Mouse (Mus musculus) small intestine, adult 2 months (tissue): ENCODE results near the gene Ptprn2. TPM values are rescaled to one million over a fixed set of nuclear protein-coding genes. Genes with fewer than 3 reads are reported as not detected.

ENCODE experiments used
- H3K27ac ChIP-seq: fragments of 200-500 bp; 2 replicates; pipeline ENCODE4 v1.5.1; 2012; ENCODE audit warnings: low read depth, low read length, control low read depth, inconsistent platforms; ENCODE audit not compliant: insufficient read depth
- H3K27me3 ChIP-seq: fragments of 200-500 bp; 2 replicates; pipeline ENCODE4 v1.6.1; 2012; ENCODE audit warnings: mild to moderate bottlenecking, moderate library complexity, low read length, inconsistent platforms; ENCODE audit not compliant: control insufficient read depth, insufficient read depth
- H3K36me3 ChIP-seq: fragments of 200-500 bp; 2 replicates; pipeline ENCODE4 v1.6.1; 2012; ENCODE audit warnings: mild to moderate bottlenecking, low read length, control low read depth, inconsistent platforms; ENCODE audit not compliant: control insufficient read depth, insufficient read depth
- H3K4me1 ChIP-seq: fragments of 200-500 bp; 2 replicates; pipeline ENCODE4 v1.6.1; 2012; ENCODE audit warnings: low read length, inconsistent platforms, mixed read lengths; ENCODE audit not compliant: control insufficient read depth, insufficient read depth, insufficient read length
- H3K4me3 ChIP-seq: fragments of 200-500 bp; 2 replicates; pipeline ENCODE4 v1.5.1; 2012; ENCODE audit warnings: low read depth, mild to moderate bottlenecking, control low read depth, inconsistent platforms, low read length, moderate library complexity
- CTCF ChIP-seq: fragments of 200-500 bp; IDR thresholded peaks from 2 replicates; pipeline ENCODE4 v1.5.1; 2012; ENCODE audit warnings: low read depth, mild to moderate bottlenecking, control low read depth, inconsistent platforms, low read length, moderate library complexity, mixed read lengths; ENCODE audit not compliant: insufficient replicate concordance, insufficient read length; ENCODE audit errors: extremely low read depth
- POLR2A ChIP-seq: fragments of 200-500 bp; IDR thresholded peaks from 2 replicates; pipeline ENCODE4 v1.6.1; 2012; ENCODE audit warnings: low read depth, mild to moderate bottlenecking, control low read depth, inconsistent platforms, low read length, moderate library complexity
- WGBS: fragments of 180-500 bp; shearing (Covaris S2); methylation state at CpG from one replicate; pipeline ENCODE4 v1.1.7; 2018; 5-methylcytosine and 5-hydroxymethylcytosine counted together
- polyA plus RNA-seq: library from polyadenylated mRNA; depleted of rRNA; stranded (reverse); fragments of >200 nt; gene quantifications from 2 replicates; pipeline ENCODE4 v1.2.3, GENCODE M21; 2012

Ptprn2 gene
- polyA plus RNA-seq, 1 experiment = 11.6 TPM

DNA sequence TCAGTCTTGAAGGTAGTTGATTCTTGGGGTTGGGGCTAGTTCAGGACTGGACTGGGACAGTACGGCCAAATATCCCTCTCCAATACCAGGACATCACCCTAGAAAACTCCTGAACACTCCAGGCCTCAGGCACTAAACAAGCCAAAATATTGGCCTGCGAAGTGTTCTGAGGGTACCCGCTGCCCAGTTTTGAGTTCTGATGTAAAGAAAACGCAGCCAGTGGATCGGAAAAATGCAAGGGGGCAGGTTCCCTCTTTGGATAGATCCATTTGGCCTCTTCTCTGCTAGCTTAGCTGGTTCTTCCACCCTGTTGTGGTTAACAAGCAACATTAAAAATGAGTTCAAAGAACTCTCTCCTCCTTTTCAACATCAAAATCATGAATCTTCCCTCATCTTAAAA, 670.7 kb downstream of the Ptprn2 start:
- H3K27ac ChIP-seq = no peak overlapping the region
- WGBS = 37% methylated on average over 5 of the region's 5 CpGs
- no peaks in the 10 kb centered on the region for H3K4me1 ChIP-seq
- H3K36me3 ChIP-seq = no peaks in the 10 kb centered on the region
- TF ChIP-seq POLR2A (no peak), CTCF (no peak)
- H3K4me3 ChIP-seq = no peak overlapping the region
- peaks cover 29% of the 10 kb centered on the region for H3K27me3 ChIP-seq

DNA sequence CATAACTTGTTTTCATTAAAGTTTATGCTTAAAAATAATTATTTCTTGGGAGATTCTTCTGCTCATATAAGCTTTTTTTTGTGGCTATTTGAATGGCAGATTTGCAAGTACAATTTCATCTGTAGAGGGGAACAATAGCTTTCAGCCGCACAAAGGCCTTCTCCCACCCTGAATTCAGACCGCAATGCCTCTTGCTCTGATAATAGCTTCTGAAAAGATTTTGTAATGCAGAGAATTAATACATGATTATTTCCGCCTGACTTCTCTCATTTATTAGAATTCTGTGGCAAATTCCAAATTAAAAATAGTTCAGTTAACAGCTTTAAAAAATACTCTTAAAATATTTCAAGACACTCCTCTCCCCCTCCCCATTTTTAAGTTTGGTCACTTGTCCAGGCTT, 671.3 kb downstream of the Ptprn2 start:
- Histone ChIP-seq H3K36me3 (no peaks in the 10 kb centered on the region), H3K4me3 (no peak overlapping the region), H3K4me1 (no peaks in the 10 kb centered on the region), H3K27me3 (peaks cover 33% of the 10 kb centered on the region), H3K27ac (no peak overlapping the region)
- TF ChIP-seq CTCF (no peak), POLR2A (no peak)
- 77% methylated on average over 3 of the region's 3 CpGs for WGBS

DNA sequence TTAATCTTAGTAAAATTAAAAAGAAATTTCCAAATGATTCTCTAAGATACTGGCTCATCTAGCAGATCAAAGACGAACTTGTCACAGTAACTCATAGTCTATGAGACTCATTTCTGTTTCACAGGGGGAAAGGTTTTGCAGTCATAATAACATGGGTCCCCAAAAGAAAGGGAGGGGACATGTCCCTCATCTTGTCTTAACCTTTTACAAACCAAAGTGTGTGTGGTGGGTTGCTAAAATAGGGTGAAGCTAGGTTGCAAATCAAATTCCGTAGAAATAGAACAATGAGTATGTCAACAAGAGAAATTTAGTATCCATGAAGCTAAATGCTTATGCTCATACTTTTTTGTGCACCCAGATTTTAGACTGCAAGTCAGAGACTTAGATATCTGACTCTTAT, 671.7 kb downstream of the Ptprn2 start:
- Histone ChIP-seq H3K27ac (no peak overlapping the region), H3K36me3 (no peaks in the 10 kb centered on the region), H3K4me1 (no peaks in the 10 kb centered on the region), H3K27me3 (peaks cover 33% of the 10 kb centered on the region), H3K4me3 (no peak overlapping the region)
- WGBS = 67% methylated on average over 2 of the region's 2 CpGs
- TF ChIP-seq POLR2A = no peak
- no peak for TF ChIP-seq CTCF

DNA sequence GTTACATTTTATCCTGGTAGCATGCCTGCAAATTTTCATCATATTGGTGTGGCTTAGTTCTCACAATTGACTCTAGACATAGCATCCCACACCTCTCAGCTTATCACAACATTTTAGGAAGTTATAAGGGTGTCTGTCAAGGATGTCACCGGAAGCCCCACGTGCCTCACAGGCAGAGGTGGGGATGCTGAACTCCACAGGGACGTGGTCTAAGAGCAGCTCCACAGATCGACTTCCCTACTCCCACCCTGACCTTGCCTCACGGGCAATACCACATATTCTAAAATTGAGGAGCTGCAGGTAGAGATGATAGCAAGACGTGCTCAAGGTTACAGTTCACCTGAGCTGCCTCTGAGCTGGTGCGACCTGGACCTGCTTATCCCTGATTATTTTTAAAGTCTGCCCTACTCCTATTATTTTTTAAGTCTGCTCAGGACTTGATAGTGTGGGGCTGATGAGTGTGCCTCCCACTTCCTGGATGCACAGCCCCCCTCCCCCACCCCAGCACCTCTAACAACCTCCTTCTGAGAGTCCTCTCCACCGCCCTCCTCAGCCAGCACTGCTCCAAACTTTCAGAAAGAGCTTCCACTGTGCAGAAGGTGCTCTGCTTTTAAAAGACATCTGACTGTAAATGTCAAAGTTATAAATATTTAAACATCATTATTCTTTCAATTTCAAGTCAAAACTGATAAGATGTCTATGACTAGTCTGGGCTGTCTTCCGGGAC, 672.3 kb downstream of the Ptprn2 start:
- H3K27me3 ChIP-seq = peaks cover 33% of the 10 kb centered on the region
- H3K4me1 ChIP-seq = no peaks in the 10 kb centered on the region
- H3K4me3 ChIP-seq = no peak overlapping the region
- H3K27ac ChIP-seq = no peak overlapping the region
- TF ChIP-seq CTCF = no peak
- TF ChIP-seq POLR2A = no peak
- no peaks in the 10 kb centered on the region for H3K36me3 ChIP-seq
- WGBS = 19% methylated on average over 9 of the region's 9 CpGs

DNA sequence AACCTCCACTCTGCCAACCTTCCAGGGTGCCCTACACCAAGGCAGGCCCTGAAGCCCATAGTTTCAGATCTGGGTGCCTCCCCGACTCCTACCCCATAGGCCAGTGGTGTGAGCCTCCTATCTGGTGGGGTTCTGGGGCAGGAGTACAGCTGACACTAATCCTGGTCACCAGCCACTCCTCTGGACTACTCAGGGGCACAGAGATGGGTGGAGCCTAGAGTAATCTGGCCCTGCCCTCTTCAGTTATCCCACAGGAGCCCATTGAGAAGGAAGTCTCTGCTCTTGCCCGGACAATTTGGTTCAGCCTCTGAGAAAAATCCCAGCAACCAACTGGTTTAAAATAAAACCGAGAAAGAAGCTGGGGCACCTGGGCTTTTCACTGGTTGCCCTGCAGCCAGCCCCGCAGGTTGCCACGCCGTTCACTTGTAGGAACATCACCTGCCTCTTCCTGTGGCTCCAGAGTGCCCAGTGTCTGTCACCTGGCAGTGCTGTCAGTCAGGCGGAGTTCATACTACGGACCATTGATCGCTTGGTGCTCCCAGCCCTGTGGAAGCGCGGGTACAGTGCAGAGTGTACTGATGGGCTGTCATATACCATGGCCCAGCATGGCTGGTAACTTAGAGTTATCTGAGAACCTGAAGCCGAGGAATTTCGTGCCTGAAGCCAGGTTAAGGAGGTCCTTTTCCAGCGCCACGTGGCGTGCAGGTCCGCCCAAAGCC, 673.6 kb downstream of the Ptprn2 start:
- no peaks in the 10 kb centered on the region for H3K4me1 ChIP-seq
- no peak overlapping the region for H3K27ac ChIP-seq
- no peaks in the 10 kb centered on the region for H3K36me3 ChIP-seq
- 18% methylated on average over 17 of the region's 17 CpGs for WGBS
- TF ChIP-seq POLR2A = no peak
- no peak for TF ChIP-seq CTCF
- H3K4me3 ChIP-seq = no peak overlapping the region
- peaks cover 27% of the 10 kb centered on the region for H3K27me3 ChIP-seq

DNA sequence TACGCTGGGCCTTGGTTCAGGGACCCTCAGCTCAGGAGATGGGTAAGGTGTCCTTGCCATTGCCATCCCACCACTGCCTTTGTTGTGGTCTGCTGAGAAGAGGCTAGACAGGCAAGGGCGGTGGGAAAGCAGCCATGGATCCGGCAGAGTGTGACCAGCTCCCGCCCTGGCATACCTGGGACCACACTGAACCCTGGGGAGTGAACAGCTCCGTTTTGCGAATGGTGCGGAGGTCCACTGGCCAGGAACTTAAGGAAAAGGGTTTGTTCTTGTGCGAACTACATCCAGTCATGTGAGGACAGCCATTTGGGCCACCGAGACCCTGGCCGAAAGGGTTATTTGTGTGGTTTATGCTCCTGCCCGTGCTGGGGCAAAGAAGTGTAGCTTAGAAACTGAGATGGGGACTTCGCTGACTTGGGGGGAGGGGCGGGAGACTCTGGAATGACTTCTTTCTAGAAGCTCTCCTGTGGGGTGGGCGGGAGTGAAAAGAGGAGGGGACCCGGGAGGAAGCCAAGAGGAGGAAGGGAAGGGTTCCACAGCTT, 674.2 kb downstream of the Ptprn2 start:
- Histone ChIP-seq H3K27ac (no peak overlapping the region), H3K4me1 (no peaks in the 10 kb centered on the region), H3K4me3 (no peak overlapping the region), H3K36me3 (no peaks in the 10 kb centered on the region), H3K27me3 (peaks cover 24% of the 10 kb centered on the region)
- TF ChIP-seq CTCF = no peak
- TF ChIP-seq POLR2A = no peak
- 9% methylated on average over 15 of the region's 15 CpGs for WGBS

DNA sequence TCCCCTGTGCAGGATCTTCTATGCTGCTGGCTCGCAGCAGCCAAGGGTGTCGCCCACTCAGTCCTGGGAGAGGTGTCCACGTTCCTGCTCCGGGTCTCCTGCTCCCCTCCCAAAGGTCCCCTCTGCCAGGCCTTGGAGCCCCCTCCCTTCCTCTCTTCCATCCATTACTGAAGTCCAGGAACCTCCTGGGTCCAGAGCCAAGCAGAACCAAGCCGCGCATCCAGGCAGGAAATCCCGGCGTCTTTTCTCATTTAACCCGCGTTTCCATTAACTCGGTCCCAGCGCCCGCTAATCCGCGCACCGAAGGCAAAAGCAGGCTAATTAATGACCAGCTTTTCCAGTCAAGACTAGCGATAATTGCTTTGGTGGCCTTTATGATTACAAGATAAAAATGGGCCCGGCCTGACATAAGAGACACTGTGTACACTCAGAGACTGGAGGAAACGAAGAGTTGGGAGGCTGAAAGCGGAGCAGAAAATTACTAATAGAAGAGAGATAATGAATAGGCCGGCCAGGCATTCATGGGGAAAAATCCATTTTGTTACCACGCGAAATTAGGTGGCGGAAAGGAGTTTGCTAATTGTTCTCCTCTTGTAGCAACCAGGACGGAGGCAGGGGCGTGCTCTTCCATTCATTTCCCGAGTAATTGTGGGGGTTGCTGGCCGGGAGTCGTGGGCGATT, 674.8 kb downstream of the Ptprn2 start:
- no peak overlapping the region for H3K27ac ChIP-seq
- H3K4me3 ChIP-seq = no peak overlapping the region
- no peaks in the 10 kb centered on the region for H3K4me1 ChIP-seq
- no peaks in the 10 kb centered on the region for H3K36me3 ChIP-seq
- H3K27me3 ChIP-seq = peaks cover 20% of the 10 kb centered on the region
- 9% methylated on average over 30 of the region's 30 CpGs for WGBS
- no peak for TF ChIP-seq CTCF
- TF ChIP-seq POLR2A = no peak
